Mouse (Mus musculus) intestine, embryonic 15.5 days (tissue): ENCODE measurements around the gene Nsa2. TPM values are rescaled to one million over a fixed set of nuclear protein-coding genes. Genes with fewer than 3 reads are reported as not detected.
"Not testable (repeated sequence)": the region's sequence is repeated elsewhere in the genome, so short reads cannot be mapped to it uniquely, and the experiment has no call there.

Experiments
- ATAC-seq: fragments of 200-750 bp; cut with Nextera tagmentation; 2 replicates; pipeline ENCODE4 v1.8.0; 2017; ENCODE audit warnings: moderate TSS enrichment, moderate library complexity
- H3K27ac ChIP-seq: fragments of 300-500 bp; sonication (generic); 2 replicates; pipeline ENCODE4 v1.5.1; 2015; ENCODE audit warnings: mild to moderate bottlenecking, inconsistent platforms
- H3K27me3 ChIP-seq: fragments of 300-500 bp; sonication (generic); replicated peaks from 2 replicates; pipeline ENCODE4 v1.6.1; 2015; ENCODE audit warnings: inconsistent platforms
- H3K36me3 ChIP-seq: fragments of 300-500 bp; sonication (generic); 2 replicates; pipeline ENCODE4 v1.6.1; 2015; ENCODE audit warnings: inconsistent platforms
- H3K4me1 ChIP-seq: fragments of 300-500 bp; sonication (generic); replicated peaks from 2 replicates; pipeline ENCODE4 v1.6.1; 2015; ENCODE audit warnings: inconsistent platforms
- H3K4me2 ChIP-seq: fragments of 300-500 bp; sonication (generic); replicated peaks from 2 replicates; pipeline ENCODE4 v1.6.1; 2015; ENCODE audit warnings: mild to moderate bottlenecking, inconsistent platforms
- H3K4me3 ChIP-seq: fragments of 300-500 bp; sonication (generic); replicated peaks from 2 replicates; pipeline ENCODE4 v1.5.1; 2015; ENCODE audit warnings: inconsistent platforms
- H3K9ac ChIP-seq: fragments of 300-500 bp; sonication (generic); 2 replicates; pipeline ENCODE4 v1.6.1; 2015; ENCODE audit warnings: inconsistent platforms
- H3K9me3 ChIP-seq: fragments of 300-500 bp; sonication (generic); 2 replicates; pipeline ENCODE4 v1.6.1; 2016; ENCODE audit warnings: inconsistent platforms
- WGBS: fragments of 180-500 bp; shearing (Covaris S2); methylation state at CpG from one replicate; pipeline ENCODE4 v1.1.7; 2015; 5-methylcytosine and 5-hydroxymethylcytosine counted together
- polyA plus RNA-seq: library from polyadenylated mRNA; unstranded; fragments of >200 nt; fragmentation: Nextera tagmentation; extraction: Ambion mirVana; gene quantifications from 2 replicates; pipeline ENCODE4 v1.2.1, GENCODE M21; 2015

The Nsa2 gene
- polyA plus RNA-seq, 1 experiment from 2014 or later = 58.9 TPM

DNA sequence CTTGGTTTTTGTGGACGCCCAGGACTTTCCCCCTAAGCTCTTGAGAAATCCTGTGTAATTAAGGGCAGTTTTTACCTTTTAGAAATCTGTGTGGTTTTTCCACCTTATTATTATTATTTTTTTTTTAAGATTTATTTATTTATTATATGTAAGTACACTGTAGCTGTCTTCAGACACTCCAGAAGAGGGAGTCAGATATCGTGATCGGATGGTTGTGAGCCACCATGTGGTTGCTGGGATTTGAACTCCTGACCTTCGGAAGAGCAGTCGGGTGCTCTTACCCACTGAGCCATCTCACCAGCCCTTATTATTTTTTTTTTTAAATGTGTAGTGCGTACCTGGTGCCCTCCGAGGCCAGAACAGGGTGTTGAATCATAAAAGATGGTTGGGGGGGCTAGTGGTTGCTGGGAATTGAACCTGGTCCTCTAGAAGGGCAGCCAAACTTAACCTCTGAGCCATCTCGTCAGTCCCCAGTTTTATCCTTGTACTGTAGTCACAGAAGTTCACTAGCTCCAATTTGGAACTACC is 731 bp upstream of the Nsa2 start:
- H3K4me3 ChIP-seq = peak overlapping the region; percentile 87
- H3K36me3 ChIP-seq, H3K9me3 ChIP-seq, H3K27me3 ChIP-seq, H3K4me1 ChIP-seq: not testable (repeated sequence)
- peak overlapping the region; percentile 53 for H3K4me2 ChIP-seq
- H3K9ac ChIP-seq = peak overlapping the region; percentile 90
- WGBS = 31% methylated on average over 8 of the region's 8 CpGs
- H3K27ac ChIP-seq = peak overlapping the region; percentile 78; the same call in 1 of the 2 replicates
- ATAC-seq = 0 out of 2 replicates have a peak, but pooled peaks have one; percentile 7

DNA sequence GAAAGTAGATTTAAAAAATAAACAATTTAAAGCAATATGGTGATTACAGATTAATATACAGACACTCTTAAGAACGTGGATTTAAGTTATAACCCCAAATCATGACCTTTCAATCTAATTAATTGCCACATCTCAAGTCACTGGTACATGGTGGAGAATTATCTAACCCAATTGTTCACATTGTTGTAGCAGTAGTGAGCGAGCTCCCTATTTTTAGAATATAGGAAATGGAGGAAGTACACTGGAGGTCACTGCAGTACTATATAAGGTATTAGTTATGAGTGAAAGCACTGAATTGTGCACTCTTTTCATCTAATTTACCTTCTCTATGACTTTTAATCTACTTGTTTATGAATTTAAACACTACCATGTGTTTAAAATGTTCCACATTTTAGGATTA is 7.3 kb downstream of the Nsa2 start:
- not testable (repeated sequence) for H3K27ac ChIP-seq, H3K36me3 ChIP-seq, H3K4me1 ChIP-seq, H3K27me3 ChIP-seq, H3K4me3 ChIP-seq, ATAC-seq, H3K4me2 ChIP-seq, H3K9ac ChIP-seq, H3K9me3 ChIP-seq
- no CpG with 5 or more reads among the region's 2 CpGs for WGBS

DNA sequence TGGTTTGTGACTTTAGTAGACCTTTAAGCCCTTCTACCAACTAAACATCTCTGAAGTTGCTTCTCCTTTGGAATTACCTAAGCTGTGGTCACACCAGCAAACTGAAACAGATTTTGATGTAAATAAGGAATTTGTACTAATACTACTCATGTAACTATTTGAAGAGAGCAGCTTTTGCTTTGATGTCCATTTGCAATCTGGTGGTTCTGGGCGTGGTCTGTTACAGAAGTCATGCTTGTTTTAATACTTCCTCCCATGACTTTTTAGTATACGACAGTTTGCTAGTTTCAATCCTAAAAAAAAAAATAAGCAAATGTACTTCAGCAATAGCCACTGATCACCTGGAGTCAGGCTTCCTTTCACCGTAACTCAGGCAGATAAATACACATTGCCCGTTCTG is 8.1 kb downstream of the Nsa2 start:
- ATAC-seq = not testable (repeated sequence)
- 88% methylated on average over 4 of the region's 4 CpGs for WGBS

DNA sequence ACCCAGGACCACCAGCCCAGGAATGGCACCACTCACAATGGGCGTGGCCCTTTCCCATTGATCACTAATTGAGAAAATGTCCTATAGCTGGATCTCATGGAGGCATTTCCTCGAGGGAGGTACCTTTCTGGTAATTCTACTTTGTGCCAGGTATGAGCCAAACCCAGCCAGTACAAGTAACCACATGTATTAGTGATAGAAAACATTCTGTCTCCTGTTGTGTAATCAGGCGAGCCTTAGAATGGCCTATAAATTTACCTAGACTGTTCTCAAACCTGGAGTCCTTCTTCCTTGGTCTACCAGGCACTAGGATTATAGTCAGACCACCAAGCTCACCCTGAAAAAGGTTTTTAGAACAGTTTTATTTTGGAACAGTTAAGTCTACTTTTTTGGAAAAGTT is 16.4 kb downstream of the Nsa2 start:
- 81% methylated on average over 3 of the region's 3 CpGs for WGBS
- no peak for ATAC-seq
- no peaks in the 10 kb centered on the region for H3K9me3 ChIP-seq

More for the DNA sequence above, 8.1 kb downstream of the Nsa2 start:
- H3K4me3 ChIP-seq, H3K4me1 ChIP-seq, H3K27me3 ChIP-seq, H3K9ac ChIP-seq, H3K27ac ChIP-seq, H3K9me3 ChIP-seq, H3K4me2 ChIP-seq, H3K36me3 ChIP-seq: not testable (repeated sequence)

DNA sequence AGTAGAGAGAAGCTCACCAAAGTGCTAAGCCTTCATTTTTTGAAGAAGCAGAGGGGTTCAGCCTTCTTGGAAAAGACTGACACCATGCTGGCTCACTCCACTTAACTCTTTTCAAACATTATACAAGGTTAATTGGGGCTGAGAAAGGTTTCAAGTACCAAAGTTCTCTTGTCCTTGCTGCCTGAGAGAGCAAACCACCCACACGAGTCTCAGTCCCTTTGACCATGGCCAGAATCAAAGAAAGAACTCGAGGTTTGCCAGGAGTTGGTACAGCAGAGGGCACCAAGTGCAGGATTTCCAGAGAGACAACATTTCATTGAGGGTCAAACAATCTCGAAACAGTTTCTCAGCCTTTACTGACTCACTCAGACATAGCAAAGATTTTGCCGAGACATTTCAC is 28.7 kb downstream of the Nsa2 start:
- no peaks in the 10 kb centered on the region for H3K36me3 ChIP-seq
- no peaks in the 10 kb centered on the region for H3K4me1 ChIP-seq
- H3K4me3 ChIP-seq = no peak overlapping the region
- H3K27ac ChIP-seq = no peak overlapping the region
- 77% methylated on average over 4 of the region's 4 CpGs for WGBS
- H3K9ac ChIP-seq = no peak overlapping the region
- H3K4me2 ChIP-seq = no peak overlapping the region
- ATAC-seq = no peak
- H3K27me3 ChIP-seq = no peaks in the 10 kb centered on the region
- H3K9me3 ChIP-seq = no peaks in the 10 kb centered on the region

More for the DNA sequence above, 16.4 kb downstream of the Nsa2 start:
- no peak overlapping the region for H3K4me2 ChIP-seq
- H3K36me3 ChIP-seq = no peaks in the 10 kb centered on the region
- H3K27me3 ChIP-seq = no peaks in the 10 kb centered on the region
- H3K27ac ChIP-seq = no peak overlapping the region
- H3K4me3 ChIP-seq = no peak overlapping the region
- no peak overlapping the region for H3K9ac ChIP-seq
- no peaks in the 10 kb centered on the region for H3K4me1 ChIP-seq

DNA sequence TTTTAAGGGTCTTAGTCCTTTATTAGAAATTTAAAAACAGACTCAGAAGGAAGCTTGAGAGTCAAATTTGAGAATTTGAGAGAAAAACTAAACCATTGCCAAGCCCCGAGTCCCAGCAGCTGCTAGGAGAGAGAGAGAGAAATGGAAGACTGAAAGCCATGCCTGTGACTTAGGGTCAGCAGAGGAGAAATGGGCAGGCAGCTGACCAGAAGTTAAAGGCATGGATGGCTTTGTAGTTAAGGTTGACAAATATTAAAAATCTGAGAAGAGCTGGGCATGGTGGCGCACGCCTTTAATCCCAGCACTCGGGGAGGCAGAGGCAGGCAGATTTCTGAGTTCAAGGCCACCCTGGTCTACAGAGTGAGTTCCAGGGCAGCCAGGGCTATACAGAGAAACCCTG is 30.0 kb downstream of the Nsa2 start:
- ATAC-seq, H3K9ac ChIP-seq, H3K4me1 ChIP-seq, H3K27ac ChIP-seq, H3K4me3 ChIP-seq, H3K36me3 ChIP-seq, H3K4me2 ChIP-seq, H3K9me3 ChIP-seq, H3K27me3 ChIP-seq: not testable (repeated sequence)
- 92% methylated on average over 4 of the region's 4 CpGs for WGBS

DNA sequence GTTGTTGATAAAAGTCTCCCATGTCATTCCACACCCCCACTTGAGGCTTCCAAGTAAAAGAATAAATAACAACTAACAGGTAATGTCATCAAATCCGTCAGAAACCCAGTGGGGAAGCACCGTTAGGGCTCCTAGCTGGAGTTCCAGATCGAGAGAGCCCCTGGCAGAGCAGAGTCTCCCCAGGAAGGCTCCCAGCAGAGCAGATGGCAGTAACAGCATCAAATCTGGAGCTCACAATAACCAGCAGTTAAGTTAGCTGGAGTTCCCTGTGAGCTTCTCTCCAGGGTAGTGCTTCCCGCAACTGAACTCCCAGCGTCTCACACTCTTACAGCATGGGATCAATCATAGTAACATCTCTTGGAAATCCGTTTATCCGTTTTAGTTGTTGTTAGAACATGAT is 32.7 kb downstream of the Nsa2 start:
- Histone ChIP-seq H3K36me3 (no peaks in the 10 kb centered on the region), H3K9ac (no peak overlapping the region), H3K4me2 (no peak overlapping the region), H3K4me3 (no peak overlapping the region), H3K27ac (no peak overlapping the region), H3K4me1 (no peaks in the 10 kb centered on the region), H3K9me3 (no peaks in the 10 kb centered on the region), H3K27me3 (no peaks in the 10 kb centered on the region)
- ATAC-seq = no peak
- 83% methylated on average over 7 of the region's 7 CpGs for WGBS

DNA sequence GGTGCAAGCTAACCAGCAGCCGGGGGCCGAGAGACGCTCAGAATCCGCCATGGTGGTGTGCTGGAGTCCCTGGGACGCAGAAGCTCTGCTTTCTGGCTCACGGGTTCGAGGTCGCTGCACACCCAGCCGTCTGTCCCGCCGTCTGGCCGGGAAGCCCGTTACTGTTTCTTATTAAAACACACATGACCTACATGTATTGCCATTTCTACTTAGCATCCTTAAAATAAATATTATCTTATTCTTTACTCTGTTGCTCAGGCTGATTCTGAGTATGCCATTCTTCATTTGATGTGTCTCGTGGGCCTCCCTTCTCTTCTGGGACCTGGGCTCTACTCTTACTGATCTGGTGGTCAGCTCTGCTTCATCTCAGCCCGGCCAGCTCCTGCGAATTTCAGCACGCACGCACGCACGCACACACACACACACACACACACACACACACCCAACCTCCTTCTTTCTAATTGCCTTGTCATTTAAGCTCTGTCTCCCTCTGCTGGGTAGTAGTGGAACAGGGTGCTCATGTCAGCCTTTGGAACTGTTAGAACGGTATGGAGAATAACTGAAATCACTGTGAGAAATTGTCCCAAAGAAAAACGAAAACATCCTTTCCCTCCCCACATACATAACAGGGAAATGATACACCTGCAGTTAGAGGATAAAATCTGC is 38.4 kb downstream of the Nsa2 start, which contains the start of gene Gm6169:
Gene Gm6169 (minus strand): TSS at position 51 of the 666 bp plus-strand sequence.
- WGBS = 68% methylated on average over 22 of the region's 22 CpGs
- no peak within 1 kb of the TSS for H3K9ac ChIP-seq
- no peak for ATAC-seq

DNA sequence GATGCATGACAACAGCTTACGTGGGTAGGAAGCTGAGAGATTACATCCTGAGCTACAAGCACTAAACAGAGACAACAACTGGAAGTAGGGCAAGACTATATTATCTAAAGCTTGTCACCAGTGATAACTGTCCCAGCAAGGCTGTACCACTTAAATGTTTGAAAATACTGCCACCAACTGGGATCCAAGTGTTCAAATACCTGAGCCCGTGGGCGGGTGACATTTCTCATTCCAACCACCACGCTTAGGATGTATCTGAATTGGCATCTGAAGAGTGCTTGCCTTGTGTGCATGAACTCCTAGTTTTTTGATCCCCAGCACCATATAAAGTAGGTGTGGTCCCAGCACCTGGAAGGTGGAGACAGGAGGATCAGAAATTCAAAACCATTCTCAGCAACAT is 42.0 kb downstream of the Nsa2 start:
- Histone ChIP-seq H3K9ac (no peak overlapping the region), H3K27ac (no peak overlapping the region), H3K9me3 (no peaks in the 10 kb centered on the region), H3K36me3 (no peaks in the 10 kb centered on the region), H3K27me3 (no peaks in the 10 kb centered on the region), H3K4me2 (no peak overlapping the region), H3K4me3 (no peak overlapping the region), H3K4me1 (no peaks in the 10 kb centered on the region)
- no peak for ATAC-seq
- WGBS = 87% methylated on average over 4 of the region's 4 CpGs

More for the DNA sequence above, 38.4 kb downstream of the Nsa2 start, which contains the start of gene Gm6169:
- no peak within 1 kb of the TSS for H3K27ac ChIP-seq
- H3K9me3 ChIP-seq = no peaks in the 10 kb centered on the region
- H3K4me3 ChIP-seq = no peak within 1 kb of the TSS
- H3K36me3 ChIP-seq = no peaks in the 10 kb centered on the region
- H3K4me1 ChIP-seq = no peaks in the 10 kb centered on the region
- H3K4me2 ChIP-seq = no peak within 1 kb of the TSS
- no peaks in the 10 kb centered on the region for H3K27me3 ChIP-seq

DNA sequence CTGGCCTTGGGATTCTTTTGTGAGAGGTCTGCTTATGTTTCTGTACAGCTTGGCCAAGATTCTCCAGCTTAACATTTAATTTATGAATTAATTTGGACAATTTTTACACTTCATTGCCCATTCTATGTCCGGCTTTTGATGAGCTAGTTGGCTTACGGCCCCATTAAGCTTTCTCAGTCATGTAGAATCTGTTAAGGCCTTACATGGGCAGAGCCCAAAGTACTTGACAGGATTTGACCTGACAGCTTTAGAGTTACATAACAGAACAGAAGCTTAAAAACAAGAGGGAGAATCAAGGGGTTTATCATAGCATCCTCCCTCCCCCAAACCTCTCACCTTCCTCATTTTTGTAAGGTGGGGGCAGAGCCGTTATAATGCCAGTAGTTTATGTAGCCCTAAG is 49.6 kb downstream of the Nsa2 start:
- no peaks in the 10 kb centered on the region for H3K9me3 ChIP-seq
- no peak overlapping the region for H3K27ac ChIP-seq
- H3K9ac ChIP-seq = no peak overlapping the region
- H3K36me3 ChIP-seq = no peaks in the 10 kb centered on the region
- H3K4me2 ChIP-seq = no peak overlapping the region
- 84% methylated on average over 3 of the region's 3 CpGs for WGBS
- H3K4me1 ChIP-seq = no peaks in the 10 kb centered on the region
- H3K27me3 ChIP-seq = no peaks in the 10 kb centered on the region
- H3K4me3 ChIP-seq = no peak overlapping the region
- no peak for ATAC-seq

DNA sequence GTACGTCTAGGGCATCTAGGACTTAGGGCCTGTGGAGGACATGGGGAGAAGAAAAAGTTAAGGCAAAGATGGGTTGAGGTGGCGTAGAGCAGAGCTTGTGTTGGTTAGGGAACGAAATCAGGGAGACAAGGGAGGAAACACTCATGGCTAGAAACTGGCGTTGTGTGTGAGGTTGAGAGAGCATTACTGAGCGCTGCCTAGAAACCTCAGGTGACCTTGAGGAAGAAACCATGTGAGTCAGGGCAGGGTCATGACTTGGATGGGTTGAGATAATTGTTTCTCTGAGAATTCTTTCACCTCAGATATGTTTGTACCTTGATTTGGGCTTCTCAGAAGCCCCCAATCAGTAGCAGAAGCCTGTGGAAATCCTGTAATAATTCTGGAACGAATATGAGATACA is 50.3 kb downstream of the Nsa2 start:
- no peak for ATAC-seq
- Histone ChIP-seq H3K36me3 (no peaks in the 10 kb centered on the region), H3K4me3 (no peak overlapping the region), H3K27ac (no peak overlapping the region), H3K4me2 (no peak overlapping the region), H3K27me3 (no peaks in the 10 kb centered on the region), H3K9me3 (no peaks in the 10 kb centered on the region), H3K4me1 (no peaks in the 10 kb centered on the region), H3K9ac (no peak overlapping the region)
- WGBS = 89% methylated on average over 6 of the region's 6 CpGs

DNA sequence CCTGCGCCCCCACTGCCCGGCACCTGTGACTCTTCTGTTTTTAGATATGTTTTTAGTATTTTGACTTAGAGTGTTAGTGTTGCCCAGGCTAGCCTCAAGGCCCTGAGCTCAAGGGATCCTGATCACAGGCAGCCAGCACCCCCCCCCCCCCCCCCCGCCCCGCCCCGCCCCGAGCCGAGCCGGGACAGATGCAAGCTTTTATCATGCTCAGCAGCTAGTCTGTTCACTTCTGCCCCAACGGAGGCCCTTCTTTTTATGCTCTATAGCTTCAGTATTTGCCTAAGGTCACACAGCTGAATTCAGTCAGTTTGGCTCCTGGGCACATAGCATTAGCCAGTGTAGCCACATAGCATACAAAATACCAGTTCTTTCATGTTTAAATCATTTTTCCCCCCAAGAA is 51.4 kb downstream of the Nsa2 start:
- Histone ChIP-seq H3K9ac (no peak overlapping the region), H3K4me3 (no peak overlapping the region), H3K4me2 (no peak overlapping the region), H3K27ac (no peak overlapping the region), H3K9me3 (no peaks in the 10 kb centered on the region), H3K4me1 (no peaks in the 10 kb centered on the region), H3K36me3 (no peaks in the 10 kb centered on the region), H3K27me3 (no peaks in the 10 kb centered on the region)
- WGBS = 79% methylated on average over 4 of the region's 9 CpGs
- ATAC-seq = no peak

DNA sequence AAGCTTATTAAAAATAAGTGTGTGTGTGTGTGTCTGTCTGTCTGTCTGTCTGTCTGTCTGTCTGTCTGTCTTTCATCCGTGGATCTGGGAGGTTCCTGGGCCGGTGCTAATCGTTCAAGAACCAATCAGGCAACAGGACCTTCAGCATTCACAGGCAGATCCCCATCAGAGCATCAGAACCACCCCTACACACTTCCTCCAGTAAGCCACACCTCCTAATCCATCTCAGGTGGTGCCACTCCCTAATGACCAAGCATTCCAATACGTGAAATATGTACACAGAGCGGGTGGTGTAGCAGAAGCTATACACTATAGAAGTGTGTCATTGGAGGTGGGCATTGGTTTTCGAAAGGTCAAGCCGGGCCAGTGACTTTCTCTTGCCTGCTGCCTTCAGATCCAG is 55.3 kb downstream of the Nsa2 start:
- no peak overlapping the region for H3K9ac ChIP-seq
- H3K9me3 ChIP-seq = no peaks in the 10 kb centered on the region
- H3K4me2 ChIP-seq = no peak overlapping the region
- H3K27ac ChIP-seq = no peak overlapping the region
- no peak overlapping the region for H3K4me3 ChIP-seq
- peak; percentile 34; the same call in 1 of the 2 replicates for ATAC-seq
- no peaks in the 10 kb centered on the region for H3K4me1 ChIP-seq
- no peaks in the 10 kb centered on the region for H3K27me3 ChIP-seq
- 78% methylated on average over 7 of the region's 7 CpGs for WGBS
- no peaks in the 10 kb centered on the region for H3K36me3 ChIP-seq
